Mouse (Mus musculus): Measurements from ENCODE around the gene Sumo2.
"Not testable (repeated sequence)": the region's sequence is repeated elsewhere in the genome, so short reads cannot be mapped to it uniquely, and the experiment has no call there.

Gene Sumo2

DNA sequence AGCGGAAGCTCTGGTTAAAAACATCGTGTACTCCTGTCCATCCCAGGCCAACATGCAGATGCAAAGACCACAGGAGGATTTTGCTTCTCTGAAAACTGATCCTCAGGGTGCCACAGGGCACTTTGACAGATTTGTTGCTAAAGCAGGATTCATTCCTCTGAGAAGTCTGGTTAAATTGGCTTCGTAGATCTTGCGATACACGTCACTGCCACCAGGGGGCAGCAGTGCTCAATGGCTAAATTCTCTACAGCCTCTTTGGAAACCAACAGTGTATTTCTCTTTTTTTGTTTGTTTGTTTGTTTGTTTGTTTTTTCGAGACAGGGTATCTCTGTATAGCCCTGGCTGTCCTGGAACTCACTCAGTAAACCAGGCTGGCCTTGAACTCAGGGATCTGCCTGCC is 52.4 kb downstream of the Sumo2 start:
- peak in 1 of 2 experiments; percentile 68 for DNase-seq (ENCODE audit: low spot score in 2 of 2)

GRCm38 (mm10) chr11:115483278-115483677 is 52.8 kb downstream of the Sumo2 start:
- DNase-seq (ENCODE audit: low spot score in 2 of 2), result no peak

- no peak for DNase-seq (ENCODE audit: low spot score in 2 of 2)
Measured at GRCm38 (mm10) chr11:115481553-115482259, 54.4 kb downstream of the Sumo2 start.

- DNase-seq (ENCODE audit: low spot score in 2 of 2), result no peak
Measured at GRCm38 (mm10) chr11:115478296-115478938, 57.7 kb downstream of the Sumo2 start.

DNA sequence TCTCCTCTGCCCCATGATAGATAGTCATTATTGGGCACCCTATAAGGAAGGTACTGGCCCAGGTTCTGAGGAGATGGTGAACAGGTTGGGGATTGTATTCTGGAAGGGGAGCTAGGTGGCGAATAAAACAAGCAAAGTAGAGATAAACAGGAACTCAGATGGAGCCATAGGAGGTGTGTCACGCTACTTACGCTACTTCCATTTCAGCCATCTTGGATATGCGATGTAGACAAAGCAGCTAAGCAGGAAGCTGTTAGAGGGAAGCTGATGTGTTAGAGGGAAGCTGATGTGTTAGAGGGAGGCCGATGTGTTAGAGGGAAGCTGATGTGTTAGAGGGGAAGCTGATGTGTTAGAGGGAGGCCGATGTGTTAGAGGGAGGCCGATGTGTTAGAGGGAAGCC is 58.7 kb downstream of the Sumo2 start:
- DNase-seq (ENCODE audit: low spot score in 2 of 2), result not testable (repeated sequence)

DNA sequence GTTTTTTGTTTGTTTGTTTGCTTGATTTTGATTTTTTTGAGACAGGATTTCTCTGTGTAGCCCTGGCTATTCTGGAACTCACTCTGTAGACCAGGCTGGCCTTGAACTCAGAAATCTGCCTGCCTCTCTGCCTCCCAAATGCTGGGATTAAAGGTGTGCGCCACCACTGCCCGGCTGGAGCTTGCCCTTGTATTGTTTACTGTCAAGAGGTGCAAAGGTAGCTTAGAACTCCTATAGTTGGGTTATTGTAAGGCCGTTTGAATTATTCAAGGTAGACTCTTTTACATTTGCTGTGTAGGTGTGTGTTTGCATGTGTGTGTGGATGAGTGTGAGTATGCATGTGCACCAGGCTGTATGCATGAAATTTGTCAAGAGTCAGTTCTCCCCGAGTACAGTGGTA is 59.4 kb downstream of the Sumo2 start:
- DNase-seq (ENCODE audit: low spot score in 2 of 2), result not testable (repeated sequence)

GRCm38 (mm10) chr11:115475758-115476237 is 60.3 kb downstream of the Sumo2 start:
- no peak for DNase-seq (ENCODE audit: low spot score in 2 of 2)

DNA sequence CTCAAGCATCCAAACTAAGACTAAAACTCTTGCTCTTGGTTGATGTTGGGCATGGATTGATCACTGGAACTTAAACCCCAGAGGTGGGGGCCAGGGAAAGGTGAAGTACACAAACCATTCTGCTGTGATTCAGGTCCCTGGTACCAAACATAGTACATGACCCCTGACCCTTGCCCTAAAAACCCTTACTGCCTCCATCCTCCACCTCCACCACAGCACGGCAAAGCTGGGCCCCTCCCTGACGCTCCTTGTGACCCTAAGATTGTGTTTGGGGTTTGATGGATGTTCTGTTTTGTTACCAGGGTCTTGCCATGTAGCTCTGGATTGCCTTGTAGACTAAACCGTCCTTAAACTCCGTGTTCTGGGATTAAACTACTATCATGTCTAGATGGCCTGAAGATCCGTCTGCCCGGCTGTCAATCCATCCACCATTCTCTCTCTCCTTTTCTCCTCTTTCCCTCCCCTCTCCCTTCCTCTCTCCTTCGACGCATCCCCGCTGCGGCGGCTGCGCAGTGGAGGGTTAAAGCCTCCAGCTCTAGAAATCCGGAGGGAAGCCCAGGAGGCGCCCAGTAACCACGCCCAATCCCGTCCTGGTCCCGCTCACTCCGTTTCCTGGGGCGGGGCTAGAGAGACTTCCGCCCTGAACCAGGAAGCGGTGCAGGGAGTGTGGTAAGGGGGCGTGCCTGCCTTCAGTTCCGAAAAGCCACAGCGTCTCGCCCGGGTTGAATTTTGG is 60.9 kb downstream of the Sumo2 start, which contains the start of gene Armc7:
Gene Armc7, plus strand, starts transcription at position 643 of the 733 bp plus-strand sequence.
- peak; percentile 96 for DNase-seq (ENCODE audit: low spot score in 2 of 2)

DNA sequence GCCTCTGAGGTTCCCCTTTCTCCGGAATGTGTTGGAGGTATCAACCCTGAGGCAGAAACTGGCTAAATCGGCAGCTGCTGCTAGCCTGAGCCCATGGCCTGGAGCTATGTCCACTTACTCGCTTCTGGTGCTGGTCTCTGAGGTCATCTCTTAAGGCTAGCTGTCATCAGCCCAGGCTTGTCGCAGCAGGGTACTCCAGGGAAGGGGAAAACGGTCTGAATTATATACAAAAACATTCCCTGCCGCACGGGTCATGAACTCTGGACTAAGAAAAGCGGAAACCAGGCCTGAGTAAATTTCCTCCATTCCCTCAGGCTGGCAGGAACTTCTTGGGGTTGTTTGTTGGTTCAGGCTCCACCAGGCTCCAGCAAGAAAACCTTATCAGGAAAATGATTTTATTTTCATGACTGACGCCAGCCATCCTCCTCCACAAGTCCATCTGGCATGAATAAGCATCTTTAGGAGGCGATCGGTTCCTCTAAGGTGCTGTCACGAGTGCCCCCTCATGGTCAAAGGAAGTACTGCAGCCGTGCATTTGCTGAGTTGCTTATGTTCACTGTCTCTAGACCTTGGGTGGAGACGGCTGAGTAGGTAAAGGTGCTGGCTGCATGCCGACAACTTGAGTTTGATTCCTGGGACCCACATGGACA is 62.3 kb downstream of the Sumo2 start:
- peak; percentile 88 to 96 for DNase-seq (ENCODE audit: low spot score in 2 of 2)
